Mouse (Mus musculus): ENCODE results near the gene Smim12.

The Smim12 gene

DNA sequence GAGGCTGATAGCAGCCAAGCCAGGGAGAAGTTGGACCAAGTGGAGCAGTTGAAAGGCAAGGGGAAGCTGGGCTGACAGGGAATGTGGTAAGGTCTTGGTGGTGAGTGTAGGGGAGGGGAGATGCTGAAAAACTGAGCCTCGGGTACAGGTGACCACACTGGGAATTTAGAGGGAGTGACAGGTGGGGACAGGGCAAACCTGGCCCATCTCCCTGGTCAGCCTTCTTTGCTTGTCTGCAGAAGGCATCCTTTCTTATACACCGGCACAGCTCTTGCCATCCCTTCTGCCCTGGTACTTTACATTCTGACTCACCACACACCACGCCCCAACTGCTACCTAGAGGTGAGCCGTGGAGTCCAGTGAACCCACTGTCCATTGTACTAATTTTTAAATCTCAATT, 19.8 kb upstream of the Smim12 start:
- H3K36me3 ChIP-seq (ENCODE audit: control insufficient read depth, insufficient read depth, low read length, poor library complexity, severe bottlenecking) = no peaks in the 10 kb centered on the region
- H3K27me3 ChIP-seq (ENCODE audit: control insufficient read depth, insufficient read depth, low read length, poor library complexity, severe bottlenecking) = no peaks in the 10 kb centered on the region; the same call in 1 of the 2 replicates
- DNase-seq (ENCODE audit: low read depth, low spot score) = no peak

DNA sequence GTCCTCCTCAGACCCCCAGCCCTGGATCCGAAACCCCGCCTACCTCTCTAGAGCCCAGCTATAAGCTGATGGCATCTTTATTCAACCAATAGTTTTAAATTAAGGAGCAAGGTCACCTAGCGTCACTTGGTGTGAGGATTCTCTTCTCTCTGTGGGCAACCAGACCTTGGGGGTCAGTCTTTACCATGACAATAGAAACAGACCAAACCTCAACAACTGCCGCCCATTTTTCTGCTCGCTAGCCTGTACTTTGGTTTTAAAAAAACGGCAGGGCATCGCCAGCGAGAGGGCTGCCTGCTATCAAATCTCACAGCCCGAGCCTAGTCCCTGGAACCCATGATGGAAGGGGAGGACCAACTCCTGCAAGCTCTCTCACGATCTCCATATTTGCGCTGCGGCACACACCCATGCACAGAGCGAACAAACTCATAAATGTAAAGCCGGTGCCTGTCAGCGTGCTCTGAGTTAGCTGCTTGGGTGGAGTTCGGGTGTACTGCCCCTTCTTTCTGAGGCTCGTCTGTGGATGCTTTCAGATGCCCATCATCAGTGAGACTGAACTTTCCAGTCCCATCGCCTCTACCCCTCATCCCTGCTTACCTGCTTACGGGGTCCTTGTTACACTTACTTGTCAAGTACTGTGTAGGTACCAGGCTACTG, 19.0 kb upstream of the Smim12 start:
- Histone ChIP-seq H3K36me3 (ENCODE audit: control insufficient read depth, insufficient read depth, low read length, poor library complexity, severe bottlenecking) (no peaks in the 10 kb centered on the region), H3K27me3 (ENCODE audit: control insufficient read depth, insufficient read depth, low read length, poor library complexity, severe bottlenecking) (no peaks in the 10 kb centered on the region; the same call in 1 of the 2 replicates)
- no peak for DNase-seq (ENCODE audit: low read depth, low spot score)

GRCm38 (mm10) chr4:127226067-127226466, 17.5 kb upstream of the Smim12 start:
- DNase-seq (ENCODE audit: low read depth, low spot score) = no peak
- no peaks in the 10 kb centered on the region; the same call in 1 of the 2 replicates for H3K27me3 ChIP-seq (ENCODE audit: control insufficient read depth, insufficient read depth, low read length, poor library complexity, severe bottlenecking)
- no peaks in the 10 kb centered on the region for H3K36me3 ChIP-seq (ENCODE audit: control insufficient read depth, insufficient read depth, low read length, poor library complexity, severe bottlenecking)

DNA sequence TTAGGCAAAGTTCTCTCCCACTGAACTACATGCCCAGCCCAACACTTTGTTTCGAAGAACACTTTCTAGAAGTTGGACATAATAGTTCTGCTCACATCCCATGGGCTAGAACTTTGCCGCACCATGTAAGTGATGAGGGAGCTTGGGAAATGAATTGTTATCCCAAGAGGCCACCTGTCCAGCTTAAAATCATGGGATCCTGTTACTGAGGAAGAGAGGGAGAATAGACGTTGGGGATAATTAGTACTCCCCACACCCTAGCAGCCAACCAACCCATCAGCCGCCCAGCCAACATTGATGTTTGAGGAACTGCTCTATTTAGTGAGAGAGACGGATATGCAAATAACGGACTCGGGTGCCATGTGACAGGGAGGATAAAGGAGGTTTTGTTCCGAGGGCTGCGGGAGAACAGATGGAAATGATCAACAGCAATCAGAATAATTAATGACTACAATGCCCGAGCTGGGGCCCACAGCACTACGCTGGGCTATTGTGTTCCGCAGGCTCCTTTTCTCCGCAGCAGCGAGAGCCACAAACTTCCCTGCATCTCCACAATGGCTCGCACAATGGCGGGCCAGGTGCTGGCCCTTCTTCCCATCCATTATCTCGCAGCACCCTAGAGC, 16.4 kb upstream of the Smim12 start:
- Histone ChIP-seq H3K36me3 (ENCODE audit: control insufficient read depth, insufficient read depth, low read length, poor library complexity, severe bottlenecking) (no peaks in the 10 kb centered on the region), H3K27me3 (ENCODE audit: control insufficient read depth, insufficient read depth, low read length, poor library complexity, severe bottlenecking) (no peaks in the 10 kb centered on the region; the same call in 1 of the 2 replicates)
- no peak for DNase-seq (ENCODE audit: low read depth, low spot score)

DNA sequence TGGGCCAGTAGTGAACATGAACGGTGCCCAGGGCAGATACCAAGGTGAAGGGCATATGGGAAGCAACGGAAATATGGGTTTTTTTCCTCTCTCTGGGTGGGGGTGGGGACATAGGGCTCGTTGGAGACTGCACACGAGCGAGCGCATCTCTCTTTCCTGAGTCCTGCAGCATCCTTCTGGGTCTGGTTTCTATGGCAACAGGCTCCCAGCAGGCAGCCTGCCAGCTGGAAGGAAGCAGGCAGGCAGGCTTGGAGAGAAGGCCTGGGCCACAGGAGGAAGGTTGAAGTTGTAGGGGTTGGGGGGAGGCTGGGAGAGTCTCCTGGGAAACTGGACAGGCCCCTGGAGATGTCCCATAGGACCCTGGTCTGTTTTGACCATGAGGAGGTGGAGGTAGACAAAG, 11.6 kb upstream of the Smim12 start:
- DNase-seq (ENCODE audit: low read depth, low spot score) = no peak

GRCm38 (mm10) chr4:127232551-127232950, 11.0 kb upstream of the Smim12 start:
- Histone ChIP-seq H3K36me3 (ENCODE audit: control insufficient read depth, insufficient read depth, low read length, poor library complexity, severe bottlenecking) (no peaks in the 10 kb centered on the region), H3K27me3 (ENCODE audit: control insufficient read depth, insufficient read depth, low read length, poor library complexity, severe bottlenecking) (no peaks in the 10 kb centered on the region; the same call in 1 of the 2 replicates)
- DNase-seq (ENCODE audit: low read depth, low spot score) = no peak

More for the DNA sequence above, 11.6 kb upstream of the Smim12 start:
- Histone ChIP-seq H3K36me3 (ENCODE audit: control insufficient read depth, insufficient read depth, low read length, poor library complexity, severe bottlenecking) (no peaks in the 10 kb centered on the region), H3K27me3 (ENCODE audit: control insufficient read depth, insufficient read depth, low read length, poor library complexity, severe bottlenecking) (no peaks in the 10 kb centered on the region; the same call in 1 of the 2 replicates)

DNA sequence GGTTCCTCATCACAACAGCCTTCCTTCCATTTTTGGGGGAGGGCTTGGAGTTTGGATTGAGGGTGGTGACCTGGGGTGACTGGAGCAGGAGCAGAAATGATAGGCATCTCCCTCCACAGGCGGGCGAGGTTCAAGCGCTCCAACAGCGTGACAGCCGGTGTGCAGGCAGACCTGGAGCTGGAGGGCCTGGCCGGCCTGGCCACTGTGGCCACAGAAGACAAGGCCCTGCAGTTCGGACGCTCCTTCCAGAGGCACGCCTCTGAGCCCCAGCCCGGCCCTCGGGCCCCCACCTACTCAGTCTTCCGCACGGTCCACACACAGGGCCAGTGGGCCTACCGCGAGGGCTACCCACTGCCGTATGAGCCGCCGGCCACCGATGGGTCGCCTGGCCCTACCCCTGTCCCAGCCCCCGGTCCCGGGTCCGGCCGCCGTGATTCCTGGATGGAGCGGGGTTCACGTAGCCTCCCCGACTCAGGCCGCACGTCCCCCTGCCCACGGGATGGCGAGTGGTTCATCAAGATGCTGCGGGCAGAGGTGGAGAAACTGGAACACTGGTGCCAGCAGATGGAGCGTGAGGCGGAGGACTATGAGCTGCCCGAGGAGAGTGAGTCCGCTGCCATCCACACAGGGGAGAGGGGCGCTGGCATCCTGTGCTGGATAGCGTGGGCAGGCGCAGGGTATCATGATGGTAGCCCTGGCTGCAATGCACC, 10.0 kb upstream of the Smim12 start:
- DNase-seq (ENCODE audit: low read depth, low spot score) = no peak
- H3K27me3 ChIP-seq (ENCODE audit: control insufficient read depth, insufficient read depth, low read length, poor library complexity, severe bottlenecking) = no peaks in the 10 kb centered on the region; the same call in 1 of the 2 replicates
- H3K36me3 ChIP-seq (ENCODE audit: control insufficient read depth, insufficient read depth, low read length, poor library complexity, severe bottlenecking) = no peaks in the 10 kb centered on the region

GRCm38 (mm10) chr4:127235742-127236487, 7.7 kb upstream of the Smim12 start:
- Histone ChIP-seq H3K36me3 (ENCODE audit: control insufficient read depth, insufficient read depth, low read length, poor library complexity, severe bottlenecking) (no peaks in the 10 kb centered on the region), H3K27me3 (ENCODE audit: control insufficient read depth, insufficient read depth, low read length, poor library complexity, severe bottlenecking) (no peaks in the 10 kb centered on the region)
- DNase-seq (ENCODE audit: low read depth, low spot score) = peak; percentile 92

DNA sequence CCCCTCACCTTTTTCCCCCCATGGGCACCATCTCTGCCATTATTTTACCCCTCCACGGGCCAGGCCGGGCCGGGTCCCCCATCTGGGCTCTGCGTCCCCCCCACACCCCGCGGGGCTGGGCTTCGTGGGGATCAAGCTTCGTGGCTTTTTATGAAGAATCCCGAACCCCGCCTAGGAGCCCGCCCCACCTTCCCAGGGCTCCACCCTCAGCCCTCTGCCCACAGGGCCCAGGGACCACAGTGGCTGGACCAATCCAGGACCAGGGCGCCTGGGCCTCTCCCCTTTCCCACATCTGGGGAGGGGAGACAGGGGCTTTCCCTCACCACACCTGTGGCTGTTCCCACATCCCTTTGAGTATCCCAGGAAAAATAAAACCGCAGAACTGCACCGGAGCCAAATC, 7.0 kb upstream of the Smim12 start:
- no peaks in the 10 kb centered on the region for H3K27me3 ChIP-seq (ENCODE audit: control insufficient read depth, insufficient read depth, low read length, poor library complexity, severe bottlenecking)
- no peak for DNase-seq (ENCODE audit: low read depth, low spot score)
- H3K36me3 ChIP-seq (ENCODE audit: control insufficient read depth, insufficient read depth, low read length, poor library complexity, severe bottlenecking) = no peaks in the 10 kb centered on the region

GRCm38 (mm10) chr4:127237271-127237670, 6.3 kb upstream of the Smim12 start:
- no peaks in the 10 kb centered on the region for H3K27me3 ChIP-seq (ENCODE audit: control insufficient read depth, insufficient read depth, low read length, poor library complexity, severe bottlenecking)
- DNase-seq (ENCODE audit: low read depth, low spot score) = no peak
- no peaks in the 10 kb centered on the region for H3K36me3 ChIP-seq (ENCODE audit: control insufficient read depth, insufficient read depth, low read length, poor library complexity, severe bottlenecking)

- peak; percentile 72 for DNase-seq (ENCODE audit: low read depth, low spot score)
- Histone ChIP-seq H3K36me3 (ENCODE audit: control insufficient read depth, insufficient read depth, low read length, poor library complexity, severe bottlenecking) (peaks cover 2% of the 10 kb centered on the region; the same call in 1 of the 2 replicates), H3K27me3 (ENCODE audit: control insufficient read depth, insufficient read depth, low read length, poor library complexity, severe bottlenecking) (no peaks in the 10 kb centered on the region)
Measured at GRCm38 (mm10) chr4:127242696-127243095, 888 bp upstream of the Smim12 start.

GRCm38 (mm10) chr4:127243953-127244352, 369 bp downstream of the Smim12 start:
- no peak for DNase-seq (ENCODE audit: low read depth, low spot score)
- H3K27me3 ChIP-seq (ENCODE audit: control insufficient read depth, insufficient read depth, low read length, poor library complexity, severe bottlenecking) = no peaks in the 10 kb centered on the region
- H3K36me3 ChIP-seq (ENCODE audit: control insufficient read depth, insufficient read depth, low read length, poor library complexity, severe bottlenecking) = peaks cover 2% of the 10 kb centered on the region; the same call in 1 of the 2 replicates

DNA sequence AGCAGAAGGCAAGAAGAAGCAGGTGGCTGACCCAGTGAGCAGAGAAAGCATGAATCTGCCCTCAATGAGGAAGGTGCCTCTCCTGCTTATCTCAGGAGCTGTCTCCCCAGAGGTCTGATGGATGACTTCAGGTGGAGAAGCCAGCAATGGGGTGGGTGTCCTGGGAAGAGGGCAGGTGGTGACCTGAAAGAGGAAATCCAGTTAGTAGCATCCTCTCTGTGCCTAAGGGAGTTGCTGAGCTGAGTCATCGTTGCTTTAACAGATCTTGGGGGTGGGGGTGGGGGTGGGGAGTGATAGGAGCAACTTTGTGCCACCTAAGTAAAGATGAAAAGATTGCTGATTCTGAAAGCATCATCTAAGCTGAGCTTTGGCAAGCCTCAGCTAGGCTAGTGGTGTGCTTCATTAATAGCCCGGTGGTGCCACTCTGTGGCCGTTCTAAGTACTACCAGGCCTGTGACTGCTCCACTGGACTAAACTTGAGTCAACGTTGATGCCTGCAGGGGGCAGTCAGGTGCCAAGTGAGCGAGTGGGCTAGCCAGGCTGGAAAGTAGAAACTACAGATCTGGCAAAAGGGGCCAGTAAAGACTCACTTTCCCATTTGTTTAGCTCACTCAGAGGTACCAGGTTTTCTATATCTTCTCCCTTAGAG, 6.2 kb downstream of the Smim12 start:
- DNase-seq (ENCODE audit: low read depth, low spot score) = peak; percentile 94
- peaks cover 3% of the 10 kb centered on the region; the same call in 1 of the 2 replicates for H3K36me3 ChIP-seq (ENCODE audit: control insufficient read depth, insufficient read depth, low read length, poor library complexity, severe bottlenecking)
- no peaks in the 10 kb centered on the region for H3K27me3 ChIP-seq (ENCODE audit: control insufficient read depth, insufficient read depth, low read length, poor library complexity, severe bottlenecking)

GRCm38 (mm10) chr4:127251963-127252585, 8.5 kb downstream of the Smim12 start:
- no peak for DNase-seq (ENCODE audit: low read depth, low spot score)
- H3K36me3 ChIP-seq (ENCODE audit: control insufficient read depth, insufficient read depth, low read length, poor library complexity, severe bottlenecking) = peaks cover 3% of the 10 kb centered on the region; the same call in 1 of the 2 replicates
- no peaks in the 10 kb centered on the region for H3K27me3 ChIP-seq (ENCODE audit: control insufficient read depth, insufficient read depth, low read length, poor library complexity, severe bottlenecking)
